Mouse (Mus musculus) heart, embryonic 12.5 days (tissue): ENCODE data around the gene St8sia2. TPM values are rescaled to one million over a fixed set of nuclear protein-coding genes. Genes with fewer than 3 reads are reported as not detected.

Experiments
- ATAC-seq: fragments of 200-750 bp; cut with Nextera tagmentation; 2 replicates; pipeline ENCODE4 v1.8.0; 2017; ENCODE audit warnings: moderate TSS enrichment, moderate library complexity; ENCODE audit not compliant: insufficient number of reproducible peaks, low FRiP score
- H3K27ac ChIP-seq: fragments of 300-500 bp; sonication (generic); 2 replicates; pipeline ENCODE4 v1.5.1; 2016; ENCODE audit warnings: mild to moderate bottlenecking, moderate library complexity; ENCODE audit not compliant: poor library complexity, severe bottlenecking
- H3K27me3 ChIP-seq: fragments of 300-500 bp; sonication (generic); replicated peaks from 2 replicates; pipeline ENCODE4 v1.6.1; 2016; ENCODE audit warnings: mild to moderate bottlenecking, moderate library complexity
- H3K36me3 ChIP-seq: fragments of 300-500 bp; sonication (generic); 2 replicates; pipeline ENCODE4 v1.6.1; 2016; ENCODE audit warnings: mild to moderate bottlenecking, moderate library complexity
- H3K4me1 ChIP-seq: fragments of 300-500 bp; sonication (generic); replicated peaks from 2 replicates; pipeline ENCODE4 v1.6.1; 2016; ENCODE audit warnings: mild to moderate bottlenecking
- H3K4me2 ChIP-seq: fragments of 300-500 bp; sonication (generic); 2 replicates; pipeline ENCODE4 v1.6.1; 2016; ENCODE audit warnings: mild to moderate bottlenecking, moderate library complexity
- H3K4me3 ChIP-seq: fragments of 300-500 bp; sonication (generic); 2 replicates; pipeline ENCODE4 v1.5.1; 2016; ENCODE audit warnings: mild to moderate bottlenecking
- H3K9ac ChIP-seq: fragments of 300-500 bp; sonication (generic); 2 replicates; pipeline ENCODE4 v1.6.1; 2016; ENCODE audit warnings: mild to moderate bottlenecking, moderate library complexity
- H3K9me3 ChIP-seq: fragments of 300-500 bp; sonication (generic); replicated peaks from 2 replicates; pipeline ENCODE4 v1.6.1; 2016; ENCODE audit warnings: mild to moderate bottlenecking, moderate library complexity
- WGBS: fragments of 180-500 bp; shearing (Covaris S2); methylation state at CpG from one replicate; pipeline ENCODE4 v1.1.7; 2016; 5-methylcytosine and 5-hydroxymethylcytosine counted together
- polyA plus RNA-seq: library from polyadenylated mRNA; unstranded; fragments of >200 nt; fragmentation: Nextera tagmentation; extraction: Ambion mirVana; gene quantifications from 2 replicates; pipeline ENCODE4 v1.2.1, GENCODE M21; 2016

The St8sia2 gene
- polyA plus RNA-seq, 1 experiment from 2014 or later: 3.3 TPM

GRCm38 (mm10) chr7:74022571-74022970, 9.1 kb upstream of the St8sia2 start:
- Histone ChIP-seq H3K9ac (no peak overlapping the region), H3K9me3 (no peaks in the 10 kb centered on the region), H3K27me3 (peaks cover 17% of the 10 kb centered on the region), H3K36me3 (no peaks in the 10 kb centered on the region), H3K4me3 (no peak overlapping the region), H3K4me1 (peaks cover 5% of the 10 kb centered on the region; the same call in 1 of the 2 replicates), H3K4me2 (no peak overlapping the region), H3K27ac (no peak overlapping the region)
- no peak for ATAC-seq
- 74% methylated on average over 2 of the region's 2 CpGs for WGBS

- Histone ChIP-seq H3K4me3 (no peak overlapping the region), H3K9ac (no peak overlapping the region), H3K4me2 (no peak overlapping the region), H3K36me3 (no peaks in the 10 kb centered on the region), H3K27me3 (peaks cover 17% of the 10 kb centered on the region), H3K9me3 (no peaks in the 10 kb centered on the region), H3K4me1 (peaks cover 5% of the 10 kb centered on the region; the same call in 1 of the 2 replicates), H3K27ac (no peak overlapping the region)
- WGBS: 77% methylated on average over 6 of the region's 6 CpGs
- no peak for ATAC-seq
Observed at GRCm38 (mm10) chr7:74021771-74022170, 8.3 kb upstream of the St8sia2 start.

- H3K9ac ChIP-seq: no peak overlapping the region
- no peak overlapping the region for H3K4me2 ChIP-seq
- 49% methylated on average over 2 of the region's 2 CpGs for WGBS
Observed at GRCm38 (mm10) chr7:74016613-74017012, 3.1 kb upstream of the St8sia2 start.

GRCm38 (mm10) chr7:74012858-74013600, 461 bp downstream of the St8sia2 start:
- peaks cover 48% of the 10 kb centered on the region for H3K27me3 ChIP-seq
- H3K4me3 ChIP-seq: peak overlapping the region; percentile 81
- no peaks in the 10 kb centered on the region for H3K36me3 ChIP-seq
- peak overlapping the region; percentile 100 for H3K4me2 ChIP-seq
- H3K27ac ChIP-seq: no peak overlapping the region
- H3K9ac ChIP-seq: peak overlapping the region; percentile 72
- under 1% methylated on average over 66 of the region's 70 CpGs for WGBS
- peak; percentile 48 for ATAC-seq
- no peaks in the 10 kb centered on the region for H3K4me1 ChIP-seq
- H3K9me3 ChIP-seq: no peaks in the 10 kb centered on the region

More at GRCm38 (mm10) chr7:74016613-74017012, 3.1 kb upstream of the St8sia2 start:
- Histone ChIP-seq H3K27ac (no peak overlapping the region), H3K36me3 (no peaks in the 10 kb centered on the region), H3K4me1 (no peaks in the 10 kb centered on the region), H3K9me3 (no peaks in the 10 kb centered on the region), H3K4me3 (no peak overlapping the region), H3K27me3 (peaks cover 28% of the 10 kb centered on the region)
- no peak for ATAC-seq

GRCm38 (mm10) chr7:74011976-74012857, 1.3 kb downstream of the St8sia2 start:
- ATAC-seq: peak; percentile 16; the same call in 1 of the 2 replicates
- Histone ChIP-seq H3K36me3 (no peaks in the 10 kb centered on the region), H3K27me3 (peaks cover 48% of the 10 kb centered on the region), H3K4me1 (no peaks in the 10 kb centered on the region), H3K9me3 (no peaks in the 10 kb centered on the region), H3K4me3 (peak overlapping the region; percentile 81), H3K27ac (no peak overlapping the region), H3K4me2 (peak overlapping the region; percentile 100), H3K9ac (peak overlapping the region; percentile 72)
- WGBS: 4% methylated on average over 41 of the region's 43 CpGs

- peaks cover 52% of the 10 kb centered on the region for H3K27me3 ChIP-seq
- H3K9me3 ChIP-seq: no peaks in the 10 kb centered on the region
- H3K36me3 ChIP-seq: no peaks in the 10 kb centered on the region
- ATAC-seq: no peak
- peaks cover 8% of the 10 kb centered on the region for H3K4me1 ChIP-seq
- no peak overlapping the region for H3K9ac ChIP-seq
- no peak overlapping the region for H3K27ac ChIP-seq
- H3K4me3 ChIP-seq: no peak overlapping the region
- H3K4me2 ChIP-seq: no peak overlapping the region
- 70% methylated on average over 7 of the region's 7 CpGs for WGBS
Observed at GRCm38 (mm10) chr7:74008946-74009542, 4.4 kb downstream of the St8sia2 start.

- WGBS: 10% methylated on average over 9 of the region's 9 CpGs
- Histone ChIP-seq H3K27ac (no peak overlapping the region), H3K9ac (no peak overlapping the region), H3K9me3 (no peaks in the 10 kb centered on the region), H3K4me2 (0 out of 2 replicates have a peak overlapping the region, but pooled peaks have one; percentile 2), H3K27me3 (peaks cover 49% of the 10 kb centered on the region), H3K4me3 (no peak overlapping the region), H3K4me1 (peaks cover 8% of the 10 kb centered on the region), H3K36me3 (no peaks in the 10 kb centered on the region)
- peak; percentile 33; the same call in 1 of the 2 replicates for ATAC-seq
Observed at GRCm38 (mm10) chr7:74006775-74007371, 6.6 kb downstream of the St8sia2 start.

- H3K4me1 ChIP-seq: peaks cover 8% of the 10 kb centered on the region
- H3K4me2 ChIP-seq: no peak overlapping the region
- H3K36me3 ChIP-seq: no peaks in the 10 kb centered on the region
- peaks cover 44% of the 10 kb centered on the region for H3K27me3 ChIP-seq
- no peak overlapping the region for H3K9ac ChIP-seq
- no peak overlapping the region for H3K27ac ChIP-seq
- no peak overlapping the region for H3K4me3 ChIP-seq
- no peak for ATAC-seq
- H3K9me3 ChIP-seq: no peaks in the 10 kb centered on the region
- 10% methylated on average over 1 of the region's 1 CpGs for WGBS
Observed at GRCm38 (mm10) chr7:74006364-74006763, 7.1 kb downstream of the St8sia2 start.

- H3K27ac ChIP-seq: no peak overlapping the region
- 0 out of 2 replicates have a peak, but pooled peaks cover 4% of the 10 kb centered on the region for H3K4me1 ChIP-seq
- H3K4me3 ChIP-seq: no peak overlapping the region
- peaks cover 20% of the 10 kb centered on the region for H3K27me3 ChIP-seq
- no peaks in the 10 kb centered on the region for H3K9me3 ChIP-seq
- no peak overlapping the region for H3K9ac ChIP-seq
- no peak overlapping the region for H3K4me2 ChIP-seq
- no peaks in the 10 kb centered on the region for H3K36me3 ChIP-seq
- 62% methylated on average over 12 of the region's 12 CpGs for WGBS
- ATAC-seq: no peak
Observed at GRCm38 (mm10) chr7:74000743-74001510, 12.6 kb downstream of the St8sia2 start.

- Histone ChIP-seq H3K4me1 (no peaks in the 10 kb centered on the region), H3K4me2 (no peak overlapping the region), H3K27ac (no peak overlapping the region), H3K27me3 (no peaks in the 10 kb centered on the region), H3K9ac (no peak overlapping the region), H3K4me3 (no peak overlapping the region), H3K9me3 (no peaks in the 10 kb centered on the region), H3K36me3 (no peaks in the 10 kb centered on the region)
- ATAC-seq: no peak
- WGBS: 84% methylated on average over 2 of the region's 2 CpGs
Observed at GRCm38 (mm10) chr7:73989366-73989765, 24.1 kb downstream of the St8sia2 start.
